Mouse (Mus musculus): ENCODE results near the gene Olfr798. TPM values are rescaled to one million over a fixed set of nuclear protein-coding genes. Genes with fewer than 3 reads are reported as not detected.

The Olfr798 gene
- polyA plus RNA-seq, 1 experiment from 2014 or later, result not detected

Small RNAs within 50 kb of the gene (microRNA-seq; reads per million reads assigned to microRNA genes)
- not detected for gene Gm23252

Other genes starting within 250 kb of the Olfr798 start
- gene Olfr784, start 243.9 kb downstream of the Olfr798 start, polyA plus RNA-seq (2015; fragmentation: Nextera tagmentation; extraction: Ambion mirVana), result 0.09 TPM in 1 of 2 replicates, not detected in the other
- gene Olfr785, start 222.5 kb downstream of the Olfr798 start, polyA plus RNA-seq (2015; fragmentation: Nextera tagmentation; extraction: Ambion mirVana), result not detected in 2 replicates
- gene Olfr786, start 200.6 kb downstream of the Olfr798 start, polyA plus RNA-seq (2015; fragmentation: Nextera tagmentation; extraction: Ambion mirVana), result not detected in 2 replicates
- gene Olfr787, start 166.1 kb downstream of the Olfr798 start, polyA plus RNA-seq (2015; fragmentation: Nextera tagmentation; extraction: Ambion mirVana), result not detected in 2 replicates
- gene Olfr788, start 156.9 kb downstream of the Olfr798 start, polyA plus RNA-seq (2015; fragmentation: Nextera tagmentation; extraction: Ambion mirVana), result not detected in 2 replicates
- not detected in 2 replicates for gene Olfr789, start 143.2 kb downstream of the Olfr798 start, polyA plus RNA-seq (2015; fragmentation: Nextera tagmentation; extraction: Ambion mirVana)
- not detected in 2 replicates for gene Olfr790, start 129.4 kb downstream of the Olfr798 start, polyA plus RNA-seq (2015; fragmentation: Nextera tagmentation; extraction: Ambion mirVana)
- gene Olfr791, start 106.1 kb downstream of the Olfr798 start, polyA plus RNA-seq (2015; fragmentation: Nextera tagmentation; extraction: Ambion mirVana), result not detected in 2 replicates
- gene Olfr792, start 88.8 kb downstream of the Olfr798 start, polyA plus RNA-seq (2015; fragmentation: Nextera tagmentation; extraction: Ambion mirVana), result not detected in 2 replicates
- not detected in 2 replicates for gene Olfr794, start 60.3 kb downstream of the Olfr798 start, polyA plus RNA-seq (2015; fragmentation: Nextera tagmentation; extraction: Ambion mirVana)
- gene Olfr796, start 15.4 kb downstream of the Olfr798 start, polyA plus RNA-seq (2015; fragmentation: Nextera tagmentation; extraction: Ambion mirVana), result not detected in 2 replicates
- gene Olfr799, start 9.6 kb upstream of the Olfr798 start, polyA plus RNA-seq (2015; fragmentation: Nextera tagmentation; extraction: Ambion mirVana), result not detected in 2 replicates
- not detected in 2 replicates for gene Olfr800, start 29.8 kb upstream of the Olfr798 start, polyA plus RNA-seq (2015; fragmentation: Nextera tagmentation; extraction: Ambion mirVana)
- gene Olfr801, start 45.9 kb upstream of the Olfr798 start, polyA plus RNA-seq (2015; fragmentation: Nextera tagmentation; extraction: Ambion mirVana), result not detected in 2 replicates
- not detected in 2 replicates for gene Olfr802, start 60.2 kb upstream of the Olfr798 start, polyA plus RNA-seq (2015; fragmentation: Nextera tagmentation; extraction: Ambion mirVana)
- not detected in 2 replicates for gene Olfr803, start 66.4 kb upstream of the Olfr798 start, polyA plus RNA-seq (2015; fragmentation: Nextera tagmentation; extraction: Ambion mirVana)
- gene Olfr804, start 75.3 kb upstream of the Olfr798 start, polyA plus RNA-seq (2015; fragmentation: Nextera tagmentation; extraction: Ambion mirVana), result not detected in 2 replicates
- not detected in 2 replicates for gene Olfr805, start 101.4 kb upstream of the Olfr798 start, polyA plus RNA-seq (2015; fragmentation: Nextera tagmentation; extraction: Ambion mirVana)
- gene Olfr806, start 114.0 kb upstream of the Olfr798 start, polyA plus RNA-seq (2015; fragmentation: Nextera tagmentation; extraction: Ambion mirVana), result not detected in 2 replicates
- not detected in 2 replicates for gene Olfr807, start 129.9 kb upstream of the Olfr798 start, polyA plus RNA-seq (2015; fragmentation: Nextera tagmentation; extraction: Ambion mirVana)
- gene Olfr808, start 137.5 kb upstream of the Olfr798 start, polyA plus RNA-seq (2015; fragmentation: Nextera tagmentation; extraction: Ambion mirVana), result not detected in 2 replicates
- not detected in 2 replicates for gene Olfr809, start 146.7 kb upstream of the Olfr798 start, polyA plus RNA-seq (2015; fragmentation: Nextera tagmentation; extraction: Ambion mirVana)
- gene Olfr810, start 167.0 kb upstream of the Olfr798 start, polyA plus RNA-seq (2015; fragmentation: Nextera tagmentation; extraction: Ambion mirVana), result not detected in 2 replicates
- gene Olfr811, start 176.5 kb upstream of the Olfr798 start, polyA plus RNA-seq (2015; fragmentation: Nextera tagmentation; extraction: Ambion mirVana), result not detected in 2 replicates
- not detected in 2 replicates for gene Olfr812, start 218.2 kb upstream of the Olfr798 start, polyA plus RNA-seq (2015; fragmentation: Nextera tagmentation; extraction: Ambion mirVana)
- not detected in 2 replicates for gene Olfr813, start 227.4 kb upstream of the Olfr798 start, polyA plus RNA-seq (2015; fragmentation: Nextera tagmentation; extraction: Ambion mirVana)

Measured in stomach, embryonic 16.5 days (tissue).